9 mouse cellular contexts compared by ENCODE assay signal in the genomic region with DNA sequence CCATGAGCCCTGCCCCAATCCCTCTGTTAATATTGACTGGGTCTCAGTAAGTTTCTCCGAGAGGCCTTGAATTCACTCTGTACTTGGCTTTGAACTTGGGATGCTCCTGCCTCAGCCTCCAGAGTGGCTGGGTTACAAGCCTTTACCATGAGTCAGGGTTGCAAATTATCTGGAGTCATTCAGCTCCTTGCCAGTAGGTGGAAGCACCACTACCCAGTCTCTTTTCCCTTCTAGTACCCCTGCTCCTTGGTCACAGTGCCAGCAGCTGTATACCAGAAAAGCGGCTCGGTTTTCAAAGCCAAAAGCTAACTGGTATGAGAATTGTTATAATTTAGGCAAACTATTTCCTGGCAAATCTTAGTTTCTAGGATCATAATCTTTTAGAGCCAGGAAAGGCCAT. TPM values are rescaled to one million over a fixed set of nuclear protein-coding genes. Genes with fewer than 3 reads are reported as not detected.
DNase-seq lines count a peak whose midpoint lies in the region; ATAC-seq and TF ChIP-seq lines count a peak whose summit lies in the region.
"Had no signal": no experiment of that assay in that cellular context is flagged by ENCODE, and none has a peak within 500 bp of the region (broad histone marks: within the 10 kb centered on the region; RNA-seq: fewer than 3 reads in every experiment).

No protein-coding gene starts in this region.

- intact Hi-C loops in heart, adult 2 months (cut with DNase I) = loop anchor here (1.0 to 2.0 kb wide), 2 partner anchors 36 to 73 kb away; no protein-coding TSS in a partner anchor

- no peak overlapping the region for H3K9ac ChIP-seq in heart, adult 2 months (ENCODE audit: low read depth, low read length)
- no peak overlapping the region for H3K9ac ChIP-seq in heart, embryonic 12.5 days
- no peak overlapping the region for H3K9ac ChIP-seq in stomach, postnatal 0 days (ENCODE audit: low read length)
- H3K9ac ChIP-seq in hindbrain, embryonic 16.5 days (ENCODE audit: low read depth, low read length) = no peak overlapping the region
- H3K9ac ChIP-seq: neural tube, embryonic 12.5 days had no signal

- peak; percentile 77 for TF ChIP-seq CTCF in heart, adult 2 months (IDR thresholded peaks at IDR 0.05)
- peak; percentile 68 for TF ChIP-seq CTCF in stomach, postnatal 0 days (IDR thresholded peaks at IDR 0.05; ENCODE audit: low read depth)

- H3K4me1 ChIP-seq in heart, adult 2 months (ENCODE audit: control insufficient read depth, insufficient read depth, low read length) = no peaks in the 10 kb centered on the region
- no peaks in the 10 kb centered on the region for H3K4me1 ChIP-seq in heart, embryonic 12.5 days (replicated peaks)
- H3K4me1 ChIP-seq in stomach, postnatal 0 days (replicated peaks; ENCODE audit: control insufficient read depth, insufficient read depth) = no peaks in the 10 kb centered on the region
- H3K4me1 ChIP-seq in hindbrain, embryonic 16.5 days (ENCODE audit: control insufficient read depth, insufficient read depth, low read depth, low read length) = no peaks in the 10 kb centered on the region
- H3K4me1 ChIP-seq: neural tube, embryonic 12.5 days had no signal

- 73% methylated on average over 3 of the region's 3 CpGs for WGBS in heart, adult 2 months
- WGBS in heart, embryonic 12.5 days = 84% methylated on average over 3 of the region's 3 CpGs
- 73% methylated on average over 3 of the region's 3 CpGs for WGBS in stomach, postnatal 0 days
- WGBS in hindbrain, embryonic 16.5 days = 77% methylated on average over 3 of the region's 3 CpGs

- H3K9me3 ChIP-seq in heart, embryonic 12.5 days (replicated peaks) = peaks cover 4% of the 10 kb centered on the region; the same call in 1 of the 2 replicates
- H3K9me3 ChIP-seq in stomach, postnatal 0 days (ENCODE audit: control insufficient read depth, low read length) = no peaks in the 10 kb centered on the region
- H3K9me3 ChIP-seq in hindbrain, embryonic 16.5 days (ENCODE audit: control insufficient read depth, low read length) = no peaks in the 10 kb centered on the region

- H3K4me3 ChIP-seq in heart, adult 2 months = no peak overlapping the region
- no peak overlapping the region for H3K4me3 ChIP-seq in heart, embryonic 12.5 days
- H3K4me3 ChIP-seq in stomach, postnatal 0 days (ENCODE audit: low read depth, low read length) = no peak overlapping the region
- H3K4me3 ChIP-seq in hindbrain, embryonic 16.5 days (ENCODE audit: low read length) = no peak overlapping the region
- H3K4me3 ChIP-seq: neural tube, embryonic 12.5 days had no signal

- peak; percentile 30 to 37 for DNase-seq in heart, adult 2 months
- DNase-seq in B cell, adult 2 months = peak; percentile 55 to 63
- DNase-seq in ZHBTc4 (ENCODE audit: low read depth, low spot score) = peak; percentile 77
- DNase-seq in kidney, postnatal 10 days = peak; percentile 68
- DNase-seq in stomach, postnatal 0 days (ENCODE audit: low spot score) = peak; percentile 55
- no peak for DNase-seq in cerebellum, adult 11 months

- H3K27me3 ChIP-seq in heart, adult 2 months (ENCODE audit: control insufficient read depth, insufficient read depth, low read length) = no peaks in the 10 kb centered on the region
- H3K27me3 ChIP-seq in heart, embryonic 12.5 days (replicated peaks) = no peaks in the 10 kb centered on the region
- H3K27me3 ChIP-seq in stomach, postnatal 0 days (ENCODE audit: control insufficient read depth, insufficient read depth, low read length) = no peaks in the 10 kb centered on the region
- no peaks in the 10 kb centered on the region for H3K27me3 ChIP-seq in hindbrain, embryonic 16.5 days (replicated peaks; ENCODE audit: control insufficient read depth, insufficient read depth, low read length)
- H3K27me3 ChIP-seq: neural tube, embryonic 12.5 days had no signal

- no peak for TF ChIP-seq POLR2A in heart, adult 2 months (IDR thresholded peaks at IDR 0.05; ENCODE audit: insufficient read depth, low read depth, low read length)

- H3K36me3 ChIP-seq in heart, adult 2 months (ENCODE audit: control insufficient read depth, insufficient read depth, low read length) = no peaks in the 10 kb centered on the region
- H3K36me3 ChIP-seq in heart, embryonic 12.5 days = peaks cover 17% of the 10 kb centered on the region
- H3K36me3 ChIP-seq in stomach, postnatal 0 days (ENCODE audit: control insufficient read depth, insufficient read depth, low read length) = 0 out of 2 replicates have a peak, but pooled peaks cover 3% of the 10 kb centered on the region
- no peaks in the 10 kb centered on the region for H3K36me3 ChIP-seq in hindbrain, embryonic 16.5 days (ENCODE audit: control insufficient read depth, insufficient read depth, low read length)

- H3K79me2 ChIP-seq in heart, adult 2 months (replicated peaks; ENCODE audit: control insufficient read depth, insufficient read depth, low read length) = no peaks in the 10 kb centered on the region

- no peak overlapping the region for H3K4me2 ChIP-seq in heart, embryonic 12.5 days
- no peak overlapping the region for H3K4me2 ChIP-seq in stomach, postnatal 0 days (replicated peaks; ENCODE audit: low read depth)
- no peak overlapping the region for H3K4me2 ChIP-seq in hindbrain, embryonic 16.5 days (ENCODE audit: low read length)
- H3K4me2 ChIP-seq: neural tube, embryonic 12.5 days had no signal

- no peak for ATAC-seq in heart, embryonic 12.5 days (ENCODE audit: insufficient number of reproducible peaks, low FRiP score)
- no peak for ATAC-seq in stomach, postnatal 0 days (ENCODE audit: low FRiP score, low TSS enrichment)
- no peak for ATAC-seq in hindbrain, embryonic 16.5 days

- H3K27ac ChIP-seq in heart, adult 2 months = no peak overlapping the region
- no peak overlapping the region for H3K27ac ChIP-seq in heart, embryonic 12.5 days (ENCODE audit: poor library complexity, severe bottlenecking)
- H3K27ac ChIP-seq in stomach, postnatal 0 days (replicated peaks) = no peak overlapping the region
- no peak overlapping the region for H3K27ac ChIP-seq in hindbrain, embryonic 16.5 days (ENCODE audit: low read depth, low read length)
- H3K27ac ChIP-seq: neural tube, embryonic 12.5 days had no signal

- no peak for TF ChIP-seq EP300 in heart, adult 2 months (IDR thresholded peaks at IDR 0.05; ENCODE audit: insufficient read depth, low read depth, low read length)
- TF ChIP-seq EP300 in stomach, postnatal 0 days (optimal IDR thresholded peaks at IDR 0.05) = no peak

RNA-seq across cellular contexts. Expression of a gene that starts 15.3 kb away (rescaled TPM):
- total RNA-seq in heart, adult 2 months (2021) = 10 to 100 TPM; 78.5 to 88.0 TPM
- 190 and 205 TPM in 2 replicates for polyA plus RNA-seq in heart, adult 2 months (2012; rRNA removed)
- 53.3 and 57.6 TPM in 2 replicates for polyA plus RNA-seq in heart, embryonic 12.5 days (2016; fragmentation: Nextera tagmentation; extraction: Ambion mirVana)
- 30.5 and 31.7 TPM in 2 replicates for polyA plus RNA-seq in stomach, postnatal 0 days (2015; fragmentation: Nextera tagmentation; extraction: Ambion mirVana)
- polyA plus RNA-seq in hindbrain, embryonic 16.5 days (2015; fragmentation: Nextera tagmentation; extraction: Ambion mirVana) = 58.5 and 59.9 TPM in 2 replicates

RNA-seq across cellular contexts. Expression of a gene that starts 41.7 kb away (rescaled TPM):
- 1 to 10 TPM; 4.6 to 5.1 TPM for total RNA-seq in heart, adult 2 months (2021)
- 22.0 and 27.0 TPM in 2 replicates for polyA plus RNA-seq in heart, adult 2 months (2012; rRNA removed)
- 8.0 and 8.3 TPM in 2 replicates for polyA plus RNA-seq in heart, embryonic 12.5 days (2016; fragmentation: Nextera tagmentation; extraction: Ambion mirVana)
- polyA plus RNA-seq in stomach, postnatal 0 days (2015; fragmentation: Nextera tagmentation; extraction: Ambion mirVana) = 9.3 and 9.5 TPM in 2 replicates
- 4.9 and 5.9 TPM in 2 replicates for polyA plus RNA-seq in hindbrain, embryonic 16.5 days (2015; fragmentation: Nextera tagmentation; extraction: Ambion mirVana)

RNA-seq across cellular contexts. Expression of a gene that starts 50.8 kb away (rescaled TPM):
- total RNA-seq in heart, adult 2 months (2021) = 100 to 1,000 TPM; 115 to 129 TPM
- 76.7 and 168 TPM in 2 replicates for polyA plus RNA-seq in heart, adult 2 months (2012; rRNA removed)
- 284 and 290 TPM in 2 replicates for polyA plus RNA-seq in heart, embryonic 12.5 days (2016; fragmentation: Nextera tagmentation; extraction: Ambion mirVana)
- 312 and 339 TPM in 2 replicates for polyA plus RNA-seq in stomach, postnatal 0 days (2015; fragmentation: Nextera tagmentation; extraction: Ambion mirVana)
- polyA plus RNA-seq in hindbrain, embryonic 16.5 days (2015; fragmentation: Nextera tagmentation; extraction: Ambion mirVana) = 218 and 228 TPM in 2 replicates

RNA-seq across cellular contexts. Expression of a gene that starts 55.5 kb away (rescaled TPM):
- 10 to 100 TPM; 11.2 to 16.5 TPM for total RNA-seq in heart, adult 2 months (2021)
- 23.5 and 26.5 TPM in 2 replicates for polyA plus RNA-seq in heart, adult 2 months (2012; rRNA removed)
- 127 and 129 TPM in 2 replicates for polyA plus RNA-seq in heart, embryonic 12.5 days (2016; fragmentation: Nextera tagmentation; extraction: Ambion mirVana)
- polyA plus RNA-seq in stomach, postnatal 0 days (2015; fragmentation: Nextera tagmentation; extraction: Ambion mirVana) = 63.9 and 70.4 TPM in 2 replicates
- polyA plus RNA-seq in hindbrain, embryonic 16.5 days (2015; fragmentation: Nextera tagmentation; extraction: Ambion mirVana) = 45.1 and 56.1 TPM in 2 replicates
